Mouse (Mus musculus): ENCODE measurements around the gene Myo1b.

Gene Myo1b

DNA sequence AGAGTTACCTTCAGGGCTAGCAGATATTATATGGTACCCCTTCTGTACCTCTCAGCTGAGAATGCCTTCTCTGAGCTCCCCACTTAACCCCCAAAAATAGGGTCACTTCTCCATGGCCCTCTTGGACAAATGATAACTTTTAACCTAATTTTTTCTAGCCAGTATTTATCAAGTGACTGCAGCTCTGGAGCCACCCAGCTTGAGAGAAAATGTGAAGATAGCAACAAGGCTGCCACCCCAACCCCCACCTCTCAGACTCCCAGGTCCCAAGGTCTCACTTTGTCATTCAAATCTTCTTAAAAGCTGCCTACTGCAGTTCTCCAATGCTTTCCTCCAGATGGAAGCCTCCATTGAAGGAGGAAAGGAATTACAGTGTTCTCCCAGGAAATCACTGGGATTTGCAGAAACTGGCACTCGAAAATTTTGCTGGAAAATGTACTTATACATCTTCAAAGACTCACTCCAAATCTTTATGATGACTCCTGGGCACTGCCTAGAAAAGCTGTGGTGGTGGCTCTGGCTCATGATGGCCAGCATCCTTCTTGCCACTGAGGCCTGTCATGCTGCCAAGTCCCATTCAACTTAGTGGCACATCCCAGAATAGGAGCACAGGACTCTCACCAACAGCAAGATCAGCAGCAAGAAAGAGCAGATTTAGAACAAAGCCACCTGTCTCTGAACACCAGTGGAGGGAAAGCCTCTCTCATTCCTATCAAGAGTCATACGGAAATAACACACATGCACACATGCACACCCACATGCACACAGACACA lies 70.4 kb downstream of the Myo1b start:
- DNase-seq = no peak

DNA sequence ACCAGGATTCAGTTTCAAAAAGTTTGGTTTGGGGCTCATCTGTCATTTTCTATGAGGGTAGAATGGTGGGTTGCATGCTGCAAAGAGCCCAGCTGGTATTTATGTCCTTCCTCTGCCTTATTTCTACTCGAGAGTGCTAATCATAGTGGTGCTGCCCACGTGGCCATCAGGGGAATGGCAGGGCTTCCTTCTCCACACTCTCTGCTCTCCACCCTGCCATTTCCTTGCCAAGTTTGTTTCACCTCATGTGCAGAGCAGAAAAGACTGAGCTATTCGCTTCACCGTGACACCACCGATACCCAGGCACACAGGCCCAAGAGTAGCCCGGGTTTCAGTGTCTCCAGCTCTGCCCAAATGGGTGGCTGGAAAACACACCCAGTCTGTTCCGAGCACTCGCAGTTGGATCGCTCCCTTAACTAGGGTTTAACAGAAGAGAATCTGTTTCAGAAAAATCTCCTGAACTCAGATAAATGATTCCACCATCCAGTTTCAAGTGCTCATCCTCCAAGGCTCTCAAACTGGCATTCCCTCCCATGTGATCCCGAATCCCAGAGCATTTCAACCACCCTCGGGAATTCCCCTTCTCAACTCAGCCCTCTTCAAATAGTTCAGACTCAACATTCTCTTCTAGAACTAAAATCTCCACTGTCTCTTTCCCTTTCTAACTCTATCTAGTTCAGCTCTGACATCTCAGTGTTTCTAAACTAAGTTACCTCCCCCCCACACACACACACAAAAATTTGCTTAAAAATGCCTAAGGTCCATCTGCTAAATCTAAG lies 77.8 kb downstream of the Myo1b start:
- DNase-seq = peak; percentile 39 to 46

DNA sequence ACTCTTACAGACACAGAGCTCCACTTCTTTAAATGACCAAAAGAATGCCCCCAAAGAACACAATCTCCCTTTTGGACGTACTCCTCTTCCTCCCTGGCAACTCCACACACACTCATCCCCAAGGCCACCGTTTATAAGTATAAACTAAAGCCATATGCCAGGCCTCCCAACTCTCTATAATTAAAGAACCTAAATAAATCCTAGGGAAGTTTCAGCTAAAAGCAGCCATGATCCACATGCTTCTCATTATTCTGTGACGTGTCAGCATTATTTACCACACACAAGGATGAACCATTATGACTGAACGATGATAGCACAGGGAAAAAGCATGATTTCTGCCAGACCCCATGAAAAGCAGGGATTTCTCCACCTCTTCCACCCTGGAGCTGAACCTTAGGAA lies 78.6 kb downstream of the Myo1b start:
- DNase-seq = no peak

DNA sequence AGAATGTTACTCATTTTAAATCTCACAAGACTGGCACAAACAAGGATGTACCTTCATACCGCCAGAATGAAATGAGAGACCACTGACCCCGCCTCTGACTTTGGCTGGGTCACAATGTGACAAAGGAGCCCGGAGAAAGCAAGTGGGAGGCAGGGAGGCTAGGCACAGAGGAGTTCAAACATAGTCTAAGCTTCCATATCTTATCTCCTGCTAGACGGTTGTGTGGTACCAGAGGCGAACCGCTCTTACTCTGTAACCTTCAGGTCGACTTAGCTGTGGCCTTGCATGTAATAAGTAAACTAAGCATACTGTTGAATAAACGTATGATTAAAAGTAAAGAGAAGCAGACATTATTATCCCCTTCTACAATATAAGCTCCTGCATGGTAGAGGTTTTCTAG lies 80.1 kb downstream of the Myo1b start:
- no peak for DNase-seq

DNA sequence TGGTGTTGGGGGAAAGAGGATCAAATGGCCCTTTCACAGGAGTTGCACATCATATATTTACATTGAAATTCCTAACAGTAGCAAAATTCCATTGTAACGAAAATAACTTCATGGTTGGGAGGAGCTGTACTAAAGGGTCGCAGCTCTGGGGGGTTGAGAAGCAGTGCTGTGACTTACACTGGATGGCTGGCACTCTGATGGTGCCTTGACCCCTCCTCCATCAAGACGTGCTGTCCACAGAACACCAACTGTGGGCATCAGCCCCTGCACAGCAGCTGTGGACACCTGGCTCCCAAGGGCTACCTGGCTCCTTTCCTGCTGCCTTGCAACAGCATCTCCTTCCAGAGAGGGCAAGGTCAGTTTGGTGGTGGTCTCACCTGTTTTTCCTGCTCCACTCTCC lies 81.8 kb downstream of the Myo1b start:
- no peak for DNase-seq

DNA sequence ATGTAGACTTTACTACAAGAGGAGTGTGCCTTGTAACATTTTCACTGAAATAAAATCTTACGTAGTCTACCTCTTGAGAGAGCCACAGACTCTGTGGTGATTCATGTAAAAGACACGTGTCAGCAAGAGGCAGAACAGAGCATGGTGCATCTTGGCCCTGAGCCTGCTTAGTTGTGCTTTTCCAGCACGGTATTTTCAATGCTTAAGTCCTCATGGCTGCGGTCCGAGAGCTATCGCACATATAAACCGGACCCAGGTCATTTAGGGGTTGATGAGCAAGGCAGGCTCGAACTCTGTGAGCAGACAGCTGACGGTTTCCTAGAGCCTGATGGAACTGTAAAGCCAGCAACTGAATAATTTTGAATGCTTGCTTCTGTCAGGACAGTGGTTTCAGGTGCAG lies 86.5 kb downstream of the Myo1b start:
- no peak for DNase-seq

DNA sequence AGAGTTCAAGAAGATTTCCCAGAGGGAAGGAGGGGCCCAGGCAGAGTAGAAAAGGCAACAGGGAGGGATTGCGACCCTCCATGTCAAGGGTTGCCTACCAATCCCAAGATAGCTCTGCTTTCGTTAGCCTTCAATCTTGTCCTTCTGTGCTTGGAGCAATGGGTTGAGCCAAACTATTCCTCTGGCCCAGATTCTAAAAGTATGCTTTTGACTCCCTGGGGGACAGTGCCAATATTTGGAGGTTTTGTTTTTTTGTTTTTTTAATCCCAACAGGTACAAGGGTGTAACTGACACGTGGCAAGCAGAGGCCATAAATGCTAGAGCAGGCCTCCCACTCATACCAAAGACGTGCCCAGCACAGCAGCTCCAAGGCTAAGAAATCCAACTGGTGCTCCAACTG lies 93.3 kb downstream of the Myo1b start:
- DNase-seq = no peak

DNA sequence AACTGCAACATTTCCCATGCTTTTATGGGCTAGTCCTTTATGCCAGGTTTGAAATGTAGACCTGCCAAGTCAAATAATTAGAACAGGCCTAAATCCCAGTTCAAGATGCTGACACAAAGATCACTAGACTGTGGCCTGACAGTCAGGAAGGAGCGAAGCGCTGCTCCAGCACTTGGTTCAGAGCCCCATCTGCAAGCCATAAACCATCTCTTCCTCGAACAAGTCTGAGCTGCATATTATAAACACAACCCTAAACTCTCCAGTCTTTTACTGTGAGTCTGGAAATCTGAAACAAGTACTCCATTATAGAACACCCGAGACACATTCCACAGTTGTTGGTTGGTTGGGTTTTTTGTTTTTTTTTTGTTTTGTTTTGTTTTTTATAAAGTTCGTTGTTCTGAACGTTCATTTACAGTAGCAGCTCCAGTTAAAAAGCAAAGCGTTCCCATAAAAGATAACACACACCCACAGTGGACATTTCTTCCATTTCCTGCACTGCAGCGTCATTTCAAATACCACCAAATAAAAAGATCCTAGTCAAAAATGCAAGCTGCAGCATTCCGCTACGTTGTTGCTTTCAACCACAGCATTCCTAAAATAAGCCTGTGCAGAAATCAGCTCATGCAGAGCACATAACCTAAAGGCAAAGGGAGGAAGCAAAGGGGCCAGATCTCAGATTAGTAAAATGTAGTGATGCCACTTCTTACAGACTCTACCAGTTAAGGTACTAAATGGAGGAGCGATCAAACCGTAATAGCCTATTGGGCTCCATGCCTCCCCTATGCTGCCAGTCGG lies 94.0 kb downstream of the Myo1b start:
- DNase-seq = peak in 1 of 2 experiments; percentile 14

DNA sequence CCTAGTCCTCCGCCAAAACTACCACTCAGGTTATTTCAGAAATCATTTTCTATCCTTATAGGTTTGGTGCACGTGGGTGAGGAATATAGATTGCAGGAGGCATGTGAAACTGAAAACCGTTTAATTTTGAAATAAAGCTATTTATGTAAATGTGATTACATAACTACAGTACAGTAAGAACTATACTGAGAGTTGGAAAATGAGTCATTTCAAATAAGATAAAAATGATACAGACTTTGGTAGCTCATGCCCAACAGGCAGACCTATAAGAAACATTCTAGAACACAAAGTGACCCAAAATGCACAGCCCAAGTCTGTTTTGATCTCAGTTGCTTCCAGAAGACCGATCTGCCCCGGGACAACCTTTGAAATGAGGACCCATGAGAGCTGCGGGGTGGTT lies 95.4 kb downstream of the Myo1b start:
- DNase-seq = no peak

DNA sequence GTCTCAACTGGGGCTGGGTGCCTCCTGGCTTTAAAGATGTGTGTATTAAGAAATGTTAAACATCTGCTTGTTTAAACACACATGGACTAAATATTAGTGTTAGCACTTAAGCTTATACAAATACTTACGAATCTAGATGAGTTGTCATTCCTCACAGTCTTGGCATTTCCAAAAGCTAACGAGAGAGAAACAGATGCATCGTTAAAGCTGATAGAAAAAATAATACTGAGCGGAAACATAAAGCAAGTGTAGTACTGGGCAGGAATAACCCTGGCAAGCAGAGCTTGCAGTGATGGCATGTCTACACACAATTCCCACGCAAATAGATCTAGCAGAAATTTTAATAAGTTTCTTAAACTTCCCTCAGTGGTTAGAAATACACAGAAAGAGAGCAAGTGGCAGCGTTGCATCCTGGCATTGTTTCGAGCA lies 95.8 kb downstream of the Myo1b start:
- no peak for DNase-seq

DNA sequence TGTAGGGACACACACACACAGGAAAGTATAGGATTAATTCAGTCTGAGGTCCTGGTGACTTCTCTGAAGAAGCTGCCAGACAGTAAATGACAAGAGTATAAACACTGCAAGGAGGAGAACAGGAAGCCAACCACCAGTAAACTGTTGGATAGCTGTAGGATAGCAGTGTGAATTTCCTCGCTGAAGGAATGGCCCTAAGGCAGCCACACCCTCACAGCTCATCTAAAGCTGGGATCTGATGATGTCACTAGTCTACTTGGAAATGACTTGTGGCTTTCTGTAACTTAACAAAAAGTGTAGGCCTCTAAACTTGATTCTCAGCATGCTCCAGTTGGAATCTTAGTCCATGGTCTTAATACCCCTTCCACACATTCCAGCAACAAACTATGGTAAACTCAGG lies 100.2 kb downstream of the Myo1b start:
- DNase-seq = no peak

DNA sequence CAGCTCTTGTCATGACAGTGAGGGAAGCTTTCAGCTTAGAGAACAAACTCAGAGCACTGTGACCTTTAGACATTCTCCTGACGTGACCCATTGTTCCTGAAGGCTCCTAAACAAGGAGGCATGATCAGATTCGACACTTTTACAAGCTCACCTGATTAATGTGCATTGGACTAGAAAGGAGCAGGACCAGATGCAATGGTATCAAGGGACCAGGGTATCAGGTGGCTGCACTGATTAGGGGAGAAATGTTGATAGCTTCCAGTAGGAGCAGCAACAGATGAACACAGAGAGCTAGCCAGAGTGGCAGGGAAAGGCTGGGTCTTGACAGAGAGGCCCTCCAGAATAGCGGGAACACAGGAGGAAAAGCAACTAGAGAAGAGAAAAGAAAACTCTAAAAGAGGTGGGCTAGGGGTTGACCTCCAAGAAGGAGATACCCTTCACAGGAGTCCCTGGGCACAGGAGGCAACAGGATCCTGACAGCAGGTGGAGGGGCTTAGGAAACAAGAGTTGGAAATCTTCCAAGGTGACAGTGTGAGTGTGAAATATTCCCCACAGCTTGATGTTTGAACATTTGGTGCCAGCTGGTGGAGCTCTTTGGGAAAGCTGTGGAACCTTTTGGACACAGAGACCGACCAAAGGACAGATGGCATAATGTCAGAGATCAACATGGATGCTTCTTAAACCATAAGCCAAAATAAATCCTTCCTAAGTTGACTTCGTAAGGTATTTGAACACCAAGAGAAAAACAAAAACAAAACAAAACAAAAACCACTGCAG lies 100.8 kb downstream of the Myo1b start:
- no peak for DNase-seq

DNA sequence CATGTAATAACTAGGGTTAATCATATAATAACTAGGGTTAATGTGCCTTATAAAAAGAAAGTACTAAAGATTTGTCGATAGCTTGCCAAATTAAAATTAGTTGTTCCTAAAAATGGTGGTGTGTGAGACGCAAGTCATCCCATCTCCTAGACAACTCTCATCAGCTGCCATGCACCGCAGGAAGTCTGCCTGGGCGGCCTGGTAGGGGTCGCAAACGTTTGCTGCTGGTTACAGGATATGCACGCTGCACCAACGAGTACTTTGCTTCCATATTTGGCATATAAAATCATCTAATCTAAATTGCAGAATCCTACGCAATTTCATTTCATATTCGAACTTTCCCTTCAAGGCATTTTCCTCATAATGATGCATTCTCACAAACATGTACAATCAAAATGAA lies 107.0 kb downstream of the Myo1b start:
- no peak for DNase-seq

DNA sequence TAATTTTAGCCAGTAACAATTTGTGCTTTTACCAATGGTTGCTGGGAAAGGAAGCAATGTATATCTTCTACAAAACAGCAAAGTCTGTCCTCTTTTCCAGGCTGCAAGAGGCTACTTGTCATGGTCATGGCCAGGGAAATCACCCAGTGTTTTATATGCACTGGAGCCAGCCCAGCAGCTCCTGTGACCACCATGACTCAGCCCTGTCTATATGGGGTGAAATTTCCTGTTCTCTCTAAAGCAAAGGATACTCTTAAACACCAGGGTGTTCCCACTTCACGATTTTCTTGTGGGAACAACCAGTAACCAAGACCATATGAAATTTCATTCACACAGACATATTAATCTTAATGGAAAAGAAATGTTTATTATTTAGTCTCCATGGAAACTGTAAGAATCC lies 107.6 kb downstream of the Myo1b start:
- DNase-seq = no peak

DNA sequence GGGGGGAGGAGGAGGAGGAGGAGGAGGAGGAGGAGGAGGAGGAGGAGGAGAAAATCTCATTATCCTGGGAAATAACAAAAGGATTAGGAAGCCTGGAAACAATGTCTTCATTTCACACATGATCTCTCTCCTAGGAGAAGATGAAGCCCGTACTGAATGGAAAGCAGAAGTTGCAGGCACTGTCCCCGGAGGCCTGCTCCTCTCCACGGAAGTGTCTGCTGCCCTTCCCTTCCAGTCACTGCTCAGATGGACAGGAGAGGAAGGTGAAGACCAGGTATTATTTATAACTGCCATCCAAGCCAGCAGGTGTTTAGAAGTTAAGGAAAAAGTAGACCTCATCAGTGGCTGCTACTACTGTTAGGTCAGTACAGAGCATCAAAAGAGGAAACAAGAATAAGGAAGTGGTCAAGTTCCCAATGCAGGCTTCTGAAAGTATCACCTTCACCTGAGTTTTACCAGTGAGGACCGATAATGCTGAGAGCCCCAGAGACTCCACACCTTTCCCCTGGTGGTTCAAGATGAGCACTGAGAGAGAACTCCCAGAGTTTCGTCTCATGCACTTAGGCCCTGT lies 110.7 kb downstream of the Myo1b start:
- no peak for DNase-seq

DNA sequence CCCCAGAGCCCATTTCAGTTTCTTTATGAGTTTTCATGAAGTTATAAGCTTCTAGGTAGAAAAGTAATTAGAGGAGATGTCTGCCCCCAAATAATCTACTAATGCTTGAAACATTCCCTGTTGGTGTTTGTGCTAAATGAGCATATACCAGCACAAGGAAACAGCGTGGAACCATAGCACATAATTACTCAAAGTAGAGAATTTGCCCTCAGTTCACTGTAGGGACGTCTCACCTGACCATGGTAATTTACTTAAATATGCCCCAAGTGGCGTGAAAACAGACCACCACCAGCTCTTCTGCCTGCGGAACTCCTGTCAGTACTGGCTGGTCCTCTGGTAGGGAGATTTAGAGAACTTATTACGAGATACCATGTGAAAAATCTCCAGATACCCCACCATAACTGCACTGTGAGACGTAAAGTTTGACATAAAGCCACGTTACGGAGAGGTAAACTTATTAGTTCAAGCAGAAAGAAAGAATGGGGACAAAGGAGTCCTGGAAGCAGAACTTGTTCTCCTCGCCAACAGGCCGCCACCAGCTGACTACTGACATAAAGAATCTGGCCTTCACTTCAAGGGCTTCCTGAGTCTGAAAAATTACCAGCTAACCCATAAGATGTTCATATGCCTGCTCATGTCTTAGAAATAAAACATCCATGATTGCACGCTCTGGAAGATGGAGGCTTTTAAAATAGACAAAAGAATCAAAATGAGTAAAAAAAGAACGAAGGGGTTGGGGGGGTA lies 111.4 kb downstream of the Myo1b start:
- no peak for DNase-seq

DNA sequence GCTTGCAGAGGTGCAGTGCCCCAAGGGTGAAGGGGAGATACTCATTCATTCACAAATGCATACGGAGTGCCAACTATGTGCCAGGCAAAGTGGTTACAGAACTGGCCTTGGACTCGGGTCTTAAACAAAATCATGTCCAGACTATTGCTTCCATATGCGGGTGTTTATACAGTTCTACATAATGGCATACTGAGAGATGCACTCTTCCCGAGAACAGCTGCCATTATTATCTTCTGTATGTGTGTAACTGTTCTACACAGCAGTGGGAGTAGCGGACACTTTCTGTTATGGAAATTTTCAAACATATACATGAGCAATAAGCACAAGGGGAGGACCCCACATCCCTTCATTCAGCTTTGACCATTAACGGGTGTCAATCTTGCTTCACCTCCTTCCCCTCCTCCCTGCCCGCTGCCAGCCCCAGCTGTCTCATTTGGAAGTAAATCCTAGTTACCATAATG lies 117.8 kb downstream of the Myo1b start:
- no peak for DNase-seq

DNA sequence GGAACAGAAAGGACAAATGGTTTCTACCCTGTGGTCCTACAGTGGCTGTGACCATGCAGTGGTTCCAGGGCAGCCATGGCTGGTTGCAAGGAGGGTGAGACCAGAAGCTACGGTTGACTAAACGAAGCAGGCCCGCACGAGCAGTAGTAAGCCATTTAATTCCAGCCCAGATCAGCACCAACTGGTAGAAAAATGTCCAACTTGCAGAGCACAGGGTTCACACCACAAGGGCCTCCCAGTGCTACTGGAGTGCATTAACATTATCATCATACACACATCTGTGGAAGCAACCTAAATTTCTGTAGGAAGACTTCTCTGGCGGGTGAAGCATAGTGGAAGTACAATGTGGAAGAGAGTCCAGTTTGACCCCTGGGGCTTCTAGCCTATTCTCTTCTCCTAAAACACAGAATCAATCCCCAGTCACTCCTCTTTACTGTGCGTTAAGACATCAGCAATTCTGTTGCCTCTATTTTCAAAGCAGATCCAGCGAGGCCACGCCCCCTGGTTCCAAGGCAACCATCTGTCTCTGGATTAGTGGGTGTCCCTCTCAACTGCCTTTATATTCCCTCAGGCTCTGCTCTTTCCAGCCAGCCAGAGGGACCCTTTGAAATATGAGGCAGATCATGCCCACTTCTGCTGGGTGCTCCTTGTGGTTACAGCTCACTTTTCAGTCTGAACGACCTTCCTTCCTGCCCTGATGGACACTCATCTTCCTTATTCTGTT lies 120.1 kb downstream of the Myo1b start:
- DNase-seq = no peak

DNA sequence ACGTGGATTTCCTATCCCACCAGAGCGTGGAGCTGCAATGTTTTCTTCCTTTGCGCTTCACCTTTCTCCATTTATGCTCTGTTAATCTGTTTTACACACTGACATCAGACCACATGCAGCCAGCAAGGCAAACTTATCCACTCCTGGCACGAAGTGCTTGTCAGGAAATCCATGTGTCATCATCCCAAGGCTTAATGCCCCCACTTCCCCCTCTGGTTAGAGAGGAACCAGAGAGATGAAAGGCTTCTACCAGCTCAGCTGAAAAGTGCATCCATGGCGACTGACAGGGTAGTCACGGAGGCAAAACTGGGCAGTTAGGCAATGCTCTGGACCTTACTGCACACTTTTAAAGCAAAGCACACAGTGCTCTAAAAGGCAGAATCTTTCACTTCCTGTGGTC lies 126.6 kb downstream of the Myo1b start:
- DNase-seq = peak in 1 of 2 experiments; percentile 23

DNA sequence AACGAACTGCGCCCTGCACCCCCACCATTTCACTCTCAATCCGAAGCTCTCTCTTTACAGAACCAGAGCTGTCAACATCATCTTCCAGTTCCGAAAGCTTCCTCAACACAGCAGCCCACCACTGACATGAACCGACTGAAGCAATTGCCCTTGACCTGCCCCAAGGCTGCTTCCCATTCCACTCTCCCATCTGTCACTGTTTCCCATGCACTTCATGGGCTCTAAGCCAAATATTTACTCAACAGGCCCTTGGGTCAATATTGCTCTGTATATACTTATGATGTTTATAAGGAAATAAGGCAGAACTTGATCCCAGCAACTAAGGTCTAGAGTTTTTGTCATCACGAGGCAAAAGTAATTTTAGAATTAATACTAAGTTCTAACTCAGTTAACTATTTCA lies 133.8 kb downstream of the Myo1b start:
- DNase-seq = no peak

DNA sequence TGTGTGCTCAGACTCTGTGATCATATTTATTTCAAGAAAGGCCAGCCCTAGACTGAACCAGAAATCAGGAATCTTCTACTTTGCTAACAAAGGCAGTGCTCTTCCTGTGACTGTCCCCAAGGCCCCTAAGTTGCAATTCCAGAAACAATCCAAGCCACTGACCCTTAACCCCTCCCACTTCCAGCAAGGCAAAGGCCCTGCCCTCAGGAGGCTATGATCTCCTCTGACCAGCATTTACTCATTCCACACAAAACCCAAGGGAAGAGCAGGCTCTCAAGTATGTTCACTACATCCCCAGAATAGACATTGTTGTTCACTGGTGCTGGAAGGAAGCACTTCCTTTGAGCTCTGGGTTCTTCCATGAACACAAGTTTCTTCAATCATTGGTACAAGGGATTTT lies 135.5 kb downstream of the Myo1b start:
- DNase-seq = peak; percentile 24 to 49
